Mouse (Mus musculus) Patski (cell line): ENCODE measurements around the gene Dcps. TPM values are rescaled to one million over a fixed set of nuclear protein-coding genes. Genes with fewer than 3 reads are reported as not detected.

Source experiments
- ATAC-seq: fragments of 100-300 bp; one replicate; pipeline ENCODE4 v1.8.0; 2021
- CTCF ChIA-PET: fragments of 350-600 bp; sonication (Branson Sonifier 250); formaldehyde crosslinking; loops from one replicate; lab custom pipeline; 2022; ENCODE audit warnings: inconsistent platforms; lab: Charles Lee
- POLR2A ChIA-PET: fragments of 350-600 bp; sonication (Branson Sonifier 250); formaldehyde crosslinking; loops from one replicate; lab custom pipeline; 2022; ENCODE audit warnings: antibody characterized with exemption, inconsistent platforms; lab: Charles Lee
- DNase-seq: peaks from one replicate; pipeline ENCODE4 v3.0.0-alpha.2; 2011; ENCODE audit warnings: low read depth, low spot score
- H3K27me3 ChIP-seq: fragments of 371-371 bp; one replicate; pipeline ENCODE4 v1.5.1; 2021
- CTCF ChIP-seq: fragments of 100-300 bp; IDR thresholded peaks from one replicate; pipeline ENCODE4 v1.5.1; 2021
- in situ Hi-C: fragments of 300-500 bp; cut with MboI; formaldehyde crosslinking; loops from 3 replicates; pipeline ENCODE4 v1.11.1; 2018; ENCODE audit warnings: low pct_unique_long_range_greater_than_20kb, mixed read lengths
- polyA plus RNA-seq: library from polyadenylated mRNA; unstranded; gene quantifications from one replicate; pipeline ENCODE4 v1.2.3, GENCODE M21; 2021

Gene Dcps
- polyA plus RNA-seq, 1 experiment from 2014 or later, result 58.1 TPM

GRCm38 (mm10) chr9:35115299-35115698 lies 60.6 kb downstream of the Dcps start:
- ATAC-seq, result no peak
- CTCF ChIA-PET, result interaction anchor here (2.1 kb wide), 1 partner anchor 10 kb away, joined by 5 read pairs; no protein-coding TSS in a partner anchor
- in situ Hi-C loops, result loop anchor here (5.0 kb wide), 2 partner anchors 47 to 83 kb away; no protein-coding TSS in a partner anchor
- POLR2A ChIA-PET, result interaction anchor here (1.2 kb wide), 1 partner anchor 16 kb away, joined by 3 read pairs; no protein-coding TSS in a partner anchor
- DNase-seq, result no peak
- H3K27me3 ChIP-seq, result no peaks in the 10 kb centered on the region
- no peak for TF ChIP-seq CTCF

- ATAC-seq (no peak), DNase-seq (no peak)
- no peaks in the 10 kb centered on the region for H3K27me3 ChIP-seq
- CTCF ChIA-PET, result interaction anchor here (1.2 to 2.1 kb wide), 2 partner anchors 9 to 49 kb away, joined by 4 to 5 read pairs; no protein-coding TSS in a partner anchor
- in situ Hi-C loops, result no loop called here
- no peak for TF ChIP-seq CTCF
- POLR2A ChIA-PET, result no interaction called here
These were observed 61.6 kb downstream of the Dcps start for GRCm38 (mm10) chr9:35114234-35114633.

- in situ Hi-C loops, result no loop called here
- no peak for TF ChIP-seq CTCF
- ATAC-seq (no peak), DNase-seq (no peak)
- ChIA-PET CTCF (interaction anchor here (1.3 kb wide), 1 partner anchor 12 kb away, joined by 3 read pairs; no protein-coding TSS in a partner anchor), POLR2A (no interaction called here)
- no peaks in the 10 kb centered on the region for H3K27me3 ChIP-seq
These were observed 63.8 kb downstream of the Dcps start for GRCm38 (mm10) chr9:35111941-35112595.

- no peak for DNase-seq
- no peak for ATAC-seq
- H3K27me3 ChIP-seq, result no peaks in the 10 kb centered on the region
- TF ChIP-seq CTCF, result no peak
- CTCF ChIA-PET, result no interaction called here
- POLR2A ChIA-PET, result interaction anchor here (0.7 kb wide), 1 partner anchor 152 kb away, joined by 3 read pairs; no protein-coding TSS in a partner anchor
- in situ Hi-C loops, result no loop called here
These were observed 64.4 kb downstream of the Dcps start for GRCm38 (mm10) chr9:35111446-35111845.

DNA sequence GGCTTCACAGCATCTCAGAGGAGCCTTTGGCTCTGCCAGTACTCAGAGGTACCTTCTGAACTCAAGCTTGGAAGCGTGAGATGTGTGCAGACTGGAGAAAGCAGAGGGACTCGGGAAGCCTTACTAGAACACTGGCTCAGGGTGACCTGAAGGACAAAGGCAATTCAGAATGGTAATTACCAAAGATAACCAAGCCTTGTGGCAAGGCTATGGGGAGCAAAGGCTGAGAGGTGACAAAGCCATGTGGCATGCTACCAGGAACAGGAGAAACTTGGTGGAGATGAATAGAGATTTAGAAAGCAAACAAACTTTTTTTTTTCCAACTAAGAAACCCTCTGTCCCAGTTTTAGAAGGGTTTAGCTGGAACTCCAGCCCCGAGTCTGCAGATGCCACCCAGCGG lies 65.3 kb downstream of the Dcps start:
- in situ Hi-C loops, result no loop called here
- ChIA-PET CTCF (no interaction called here), POLR2A (interaction anchor here (0.7 kb wide), 1 partner anchor 153 kb away, joined by 3 read pairs; no protein-coding TSS in a partner anchor)
- H3K27me3 ChIP-seq, result no peaks in the 10 kb centered on the region
- ATAC-seq (no peak), DNase-seq (no peak)
- no peak for TF ChIP-seq CTCF

DNA sequence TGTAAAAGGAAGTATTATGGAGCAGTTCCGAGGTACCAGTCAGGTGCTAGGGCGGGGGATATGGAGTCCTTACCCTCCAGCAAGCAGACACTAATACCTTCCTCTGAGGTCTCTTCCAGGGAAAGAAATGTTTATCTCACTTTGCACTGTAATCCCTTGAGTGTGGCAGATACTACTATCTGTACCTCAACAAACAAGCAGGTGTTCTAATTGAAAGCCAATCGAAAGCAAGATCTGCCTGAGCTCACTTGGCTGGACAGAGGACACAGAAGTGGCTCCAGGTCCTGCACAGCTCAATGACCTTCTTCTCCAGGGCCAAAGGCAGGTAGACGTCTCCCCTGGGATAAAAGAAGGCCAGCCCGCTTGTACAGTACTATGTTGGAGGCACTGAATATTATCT lies 65.8 kb downstream of the Dcps start:
- ChIA-PET CTCF (no interaction called here), POLR2A (no interaction called here)
- no peak for TF ChIP-seq CTCF
- ATAC-seq (no peak), DNase-seq (no peak)
- no peaks in the 10 kb centered on the region for H3K27me3 ChIP-seq
- in situ Hi-C loops, result no loop called here

DNA sequence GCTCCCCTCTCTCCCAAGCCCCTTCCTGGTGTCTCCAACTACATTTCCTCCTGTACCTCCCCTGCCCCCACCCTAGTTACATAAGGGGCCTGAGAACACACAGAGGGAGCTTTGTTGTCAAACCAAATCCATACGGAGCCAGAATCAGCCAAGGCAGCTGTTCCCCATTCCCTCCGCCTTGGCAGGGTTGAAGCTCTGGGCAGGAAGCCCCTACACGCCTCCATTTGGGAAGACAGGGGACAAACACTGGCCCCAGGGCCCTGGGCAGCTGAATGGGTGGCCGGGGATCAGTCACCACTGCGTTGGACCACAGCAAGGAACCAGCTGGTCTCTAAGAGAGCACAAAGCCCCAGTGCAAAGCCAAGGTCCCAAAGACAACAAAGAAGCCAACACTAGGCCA lies 66.9 kb downstream of the Dcps start:
- in situ Hi-C loops, result no loop called here
- ATAC-seq (no peak), DNase-seq (no peak)
- ChIA-PET POLR2A (no interaction called here), CTCF (no interaction called here)
- no peak for TF ChIP-seq CTCF
- H3K27me3 ChIP-seq, result no peaks in the 10 kb centered on the region

DNA sequence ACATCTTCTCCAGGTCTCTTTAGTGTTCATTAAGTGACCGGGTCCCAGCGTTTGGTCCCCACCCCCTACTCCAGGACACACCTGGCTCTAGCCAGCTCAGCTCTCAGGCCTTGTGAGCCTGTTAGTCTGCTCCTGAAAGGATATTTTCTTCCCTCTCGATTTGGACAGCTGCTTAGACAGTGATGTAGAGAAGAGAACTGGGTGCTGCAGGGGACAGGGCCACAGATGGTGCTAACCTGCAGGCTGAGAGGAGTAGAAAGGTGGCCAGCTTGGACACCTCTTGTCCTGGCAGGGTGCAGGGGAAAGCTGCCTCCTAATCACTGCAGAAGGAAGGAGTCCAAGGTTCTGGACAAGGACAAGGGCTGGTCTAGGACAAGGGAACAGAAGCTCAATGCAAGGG lies 67.8 kb downstream of the Dcps start:
- no peaks in the 10 kb centered on the region for H3K27me3 ChIP-seq
- CTCF ChIA-PET, result no interaction called here
- POLR2A ChIA-PET, result interaction anchor here (0.5 kb wide), 1 partner anchor 396 kb away, joined by 5 read pairs; no protein-coding TSS in a partner anchor
- TF ChIP-seq CTCF, result no peak
- DNase-seq, result no peak
- in situ Hi-C loops, result no loop called here
- ATAC-seq, result no peak

DNA sequence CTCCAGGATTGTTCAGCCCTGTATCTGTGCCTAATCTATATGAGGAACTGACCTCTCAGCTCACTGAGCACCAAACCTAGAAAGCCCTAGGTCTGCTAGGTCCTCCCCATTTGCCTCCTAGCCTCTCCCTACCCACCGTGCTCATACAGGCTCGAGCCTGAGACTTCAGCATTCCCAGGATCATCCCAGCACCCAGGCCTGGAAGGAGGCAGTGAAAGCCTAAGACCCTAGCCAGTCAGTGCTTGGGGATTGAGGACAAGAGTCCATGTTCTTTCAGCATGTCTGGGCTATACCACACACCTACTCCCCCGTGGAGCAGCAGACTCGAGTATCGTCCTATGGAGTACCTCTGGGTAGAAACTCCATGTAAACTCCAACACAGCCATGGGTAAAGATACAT lies 68.5 kb downstream of the Dcps start:
- ChIA-PET POLR2A (no interaction called here), CTCF (no interaction called here)
- TF ChIP-seq CTCF, result no peak
- H3K27me3 ChIP-seq, result no peaks in the 10 kb centered on the region
- in situ Hi-C loops, result no loop called here
- ATAC-seq, result no peak
- DNase-seq, result no peak

DNA sequence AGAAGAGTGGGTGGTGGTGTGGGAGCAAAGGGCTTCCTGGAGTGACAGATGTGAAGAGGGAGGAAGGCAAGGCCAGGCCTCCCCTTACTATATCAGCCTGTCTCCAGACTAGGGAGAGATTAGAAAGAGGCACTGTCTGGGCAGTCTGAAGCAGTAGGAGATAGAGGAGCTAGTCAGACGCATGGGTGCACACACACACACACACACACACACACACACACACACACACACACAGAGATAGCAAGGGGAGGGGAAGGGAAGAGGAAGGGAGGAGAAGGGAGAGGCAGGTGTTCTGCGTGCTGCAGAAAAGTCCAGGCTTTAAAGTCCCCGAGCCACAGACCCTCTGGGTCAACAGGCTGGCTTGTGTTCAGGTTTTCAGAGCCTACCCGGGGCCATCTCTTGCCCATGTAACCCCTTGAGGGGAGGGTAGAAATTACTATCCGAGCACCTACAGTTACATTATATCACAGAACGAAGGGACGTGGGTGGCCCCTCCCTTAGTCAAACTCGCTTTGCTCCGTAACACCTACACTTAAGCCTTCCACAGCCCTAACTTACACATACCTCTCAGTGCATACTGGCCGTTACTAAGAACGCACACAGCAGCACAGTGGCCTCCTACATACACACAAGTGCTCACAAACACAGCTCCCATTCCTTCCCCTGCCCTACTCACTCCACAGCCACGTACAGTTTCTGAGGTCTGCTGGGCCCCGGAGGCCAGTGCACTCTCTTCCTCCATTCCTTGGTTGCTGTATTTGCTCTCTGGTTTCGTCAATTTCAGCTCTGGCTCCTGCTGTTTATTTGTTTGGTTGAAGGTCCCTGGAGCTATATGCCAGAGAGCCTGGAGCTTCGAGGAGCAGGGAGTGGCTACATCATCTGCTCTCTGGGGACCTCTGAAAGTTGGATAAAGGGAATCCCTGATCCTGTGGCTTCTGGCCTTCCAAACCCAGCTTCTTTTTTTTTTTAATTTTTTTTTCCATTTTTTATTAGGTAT lies 69.7 kb downstream of the Dcps start:
- POLR2A ChIA-PET, result no interaction called here
- no peaks in the 10 kb centered on the region for H3K27me3 ChIP-seq
- in situ Hi-C loops, result no loop called here
- ATAC-seq (no peak), DNase-seq (no peak)
- CTCF ChIA-PET, result interaction anchor here (2.0 kb wide), 1 partner anchor 9 kb away, joined by 5 read pairs; no protein-coding TSS in a partner anchor
- TF ChIP-seq CTCF, result no peak
